Mouse (Mus musculus) brain, embryonic 14.5 days (tissue): ENCODE results near the gene Dhcr7. TPM values are rescaled to one million over a fixed set of nuclear protein-coding genes. Genes with fewer than 3 reads are reported as not detected.

ENCODE experiments used
- DNase-seq: peaks from one replicate; pipeline ENCODE4 v3.0.0-alpha.2; 2011; ENCODE audit warnings: low read depth
- CTCF ChIP-seq: fragments of 200-500 bp; IDR thresholded peaks from 2 replicates; pipeline ENCODE4 v1.5.1; 2012; ENCODE audit warnings: inconsistent platforms, mild to moderate bottlenecking, moderate library complexity, borderline replicate concordance; ENCODE audit not compliant: insufficient read depth, insufficient read length; ENCODE audit errors: extremely low read depth
- POLR2A ChIP-seq: fragments of 200-500 bp; IDR thresholded peaks from 2 replicates; pipeline ENCODE4 v1.6.1; 2012; ENCODE audit warnings: mild to moderate bottlenecking, inconsistent platforms, borderline replicate concordance; ENCODE audit not compliant: poor library complexity, insufficient read depth, insufficient read length, severe bottlenecking; ENCODE audit errors: extremely low read depth
- polyA plus RNA-seq: library from polyadenylated mRNA; depleted of rRNA; stranded (reverse); fragments of >200 nt; gene quantifications from 2 replicates; pipeline ENCODE4 v1.2.3, GENCODE M21; 2012; rRNA removed

The Dhcr7 gene
- polyA plus RNA-seq, 1 experiment, result 117 TPM

- no peak for DNase-seq
- TF ChIP-seq POLR2A (no peak), CTCF (no peak)
Observed at GRCm38 (mm10) chr7:143848127-143848767, 25.3 kb downstream of the Dhcr7 start.

GRCm38 (mm10) chr7:143848768-143849482 lies 26.0 kb downstream of the Dhcr7 start:
- DNase-seq, result no peak

GRCm38 (mm10) chr7:143866538-143866937 lies 43.6 kb downstream of the Dhcr7 start, which contains the start of gene Gm498:
Gene Gm498, plus strand, starts transcription at chr7:143866838.
- TF ChIP-seq POLR2A, result no peak
- no peak for TF ChIP-seq CTCF

More at GRCm38 (mm10) chr7:143848768-143849482, 26.0 kb downstream of the Dhcr7 start:
- TF ChIP-seq CTCF (no peak), POLR2A (no peak)

GRCm38 (mm10) chr7:143868874-143869273 lies 45.9 kb downstream of the Dhcr7 start:
- DNase-seq, result no peak
- TF ChIP-seq CTCF (no peak), POLR2A (no peak)

More at GRCm38 (mm10) chr7:143866538-143866937, 43.6 kb downstream of the Dhcr7 start, which contains the start of gene Gm498:
- DNase-seq, result no peak

GRCm38 (mm10) chr7:143883717-143884116 lies 60.8 kb downstream of the Dhcr7 start:
- TF ChIP-seq CTCF (no peak), POLR2A (no peak)
- DNase-seq, result no peak

- DNase-seq, result no peak
- TF ChIP-seq POLR2A, result no peak
- no peak for TF ChIP-seq CTCF
Observed at GRCm38 (mm10) chr7:143891146-143891545, 68.2 kb downstream of the Dhcr7 start.

- no peak for DNase-seq
- TF ChIP-seq CTCF (no peak), POLR2A (no peak)
Observed at GRCm38 (mm10) chr7:143892361-143892760, 69.4 kb downstream of the Dhcr7 start.

Other genes starting within 250 kb of the Dhcr7 start
- 36.7 and 41.4 TPM in 2 replicates for gene Cars, start 223.1 kb upstream of the Dhcr7 start, polyA plus RNA-seq
- 0.29 and 0.31 TPM in 2 replicates for gene Tnfrsf26, start 194.4 kb upstream of the Dhcr7 start, polyA plus RNA-seq
- gene Tnfrsf22, start 173.5 kb upstream of the Dhcr7 start, polyA plus RNA-seq, result 5.5 and 6.1 TPM in 2 replicates
- 1.5 and 2.3 TPM in 2 replicates for gene Tnfrsf23, start 137.3 kb upstream of the Dhcr7 start, polyA plus RNA-seq
- gene Osbpl5, start 66.2 kb upstream of the Dhcr7 start, polyA plus RNA-seq, result 52.0 and 59.1 TPM in 2 replicates
- gene Mrgprg, start 56.2 kb upstream of the Dhcr7 start, polyA plus RNA-seq, result not detected in 2 replicates
- gene Mrgpre, start 38.6 kb upstream of the Dhcr7 start, polyA plus RNA-seq, result 6.4 and 10.5 TPM in 2 replicates
- gene Nadsyn1, start 296 bp upstream of the Dhcr7 start, polyA plus RNA-seq, result 11.7 and 17.1 TPM in 2 replicates
- not detected in 2 replicates for gene Gm498, start 43.7 kb downstream of the Dhcr7 start, polyA plus RNA-seq
- gene Shank2, start 178.8 kb downstream of the Dhcr7 start, polyA plus RNA-seq, result 18.8 and 32.5 TPM in 2 replicates